Mouse (Mus musculus) hindbrain, embryonic 11.5 days (tissue): ENCODE results near the gene Rab3d. TPM values are rescaled to one million over a fixed set of nuclear protein-coding genes. Genes with fewer than 3 reads are reported as not detected.
A peak's percentile ranks its signal among the peaks of the same experiment; 100 is the strongest.

Experiments used
- ATAC-seq: fragments of 200-750 bp; cut with Nextera tagmentation; 2 replicates; pipeline ENCODE4 v1.8.0; 2017; ENCODE audit warnings: mild to moderate bottlenecking, moderate TSS enrichment, moderate library complexity; ENCODE audit not compliant: low FRiP score
- DNase-seq: peaks from one replicate; pipeline ENCODE4 v3.0.0-alpha.2; 2015; ENCODE audit warnings: low spot score
- H3K27ac ChIP-seq: fragments of 300-500 bp; sonication (generic); 2 replicates; pipeline ENCODE4 v1.5.1; 2014; ENCODE audit warnings: mild to moderate bottlenecking, low read depth, low read length
- H3K27me3 ChIP-seq: fragments of 300-500 bp; sonication (generic); 2 replicates; pipeline ENCODE4 v1.6.1; 2014; ENCODE audit warnings: mild to moderate bottlenecking, low read length, moderate library complexity, mixed read lengths; ENCODE audit not compliant: control insufficient read depth, insufficient read depth
- H3K36me3 ChIP-seq: fragments of 300-500 bp; sonication (generic); 2 replicates; pipeline ENCODE4 v1.6.1; 2014; ENCODE audit warnings: mild to moderate bottlenecking, low read length, moderate library complexity, mixed read lengths; ENCODE audit not compliant: control insufficient read depth, insufficient read depth
- H3K4me1 ChIP-seq: fragments of 300-500 bp; sonication (generic); replicated peaks from 2 replicates; pipeline ENCODE4 v1.6.1; 2014; ENCODE audit warnings: low read length, mixed read lengths; ENCODE audit not compliant: control insufficient read depth, insufficient read depth
- H3K4me2 ChIP-seq: fragments of 300-500 bp; sonication (generic); replicated peaks from 2 replicates; pipeline ENCODE4 v1.6.1; 2014; ENCODE audit warnings: mild to moderate bottlenecking, low read depth, low read length
- H3K4me3 ChIP-seq: fragments of 300-500 bp; sonication (generic); 2 replicates; pipeline ENCODE4 v1.5.1; 2014; ENCODE audit warnings: low read depth, low read length
- H3K9ac ChIP-seq: fragments of 300-500 bp; sonication (generic); 2 replicates; pipeline ENCODE4 v1.6.1; 2014; ENCODE audit warnings: low read depth, low read length
- H3K9me3 ChIP-seq: fragments of 300-500 bp; sonication (generic); 2 replicates; pipeline ENCODE4 v1.6.1; 2016; ENCODE audit warnings: low read length; ENCODE audit not compliant: control insufficient read depth
- WGBS: fragments of 180-500 bp; shearing (Covaris S2); extraction: QIAGEN DNeasy Blood & Tissue Kit; methylation state at CpG from one replicate; pipeline ENCODE4 v1.1.7; 2014; 5-methylcytosine and 5-hydroxymethylcytosine counted together
- polyA plus RNA-seq: library from polyadenylated mRNA; unstranded; fragments of >200 nt; fragmentation: Nextera tagmentation; extraction: Ambion mirVana; gene quantifications from 2 replicates; pipeline ENCODE4 v1.2.1, GENCODE M21; 2014

Gene Rab3d
- polyA plus RNA-seq, 1 experiment from 2014 or later = 8.6 TPM

DNA sequence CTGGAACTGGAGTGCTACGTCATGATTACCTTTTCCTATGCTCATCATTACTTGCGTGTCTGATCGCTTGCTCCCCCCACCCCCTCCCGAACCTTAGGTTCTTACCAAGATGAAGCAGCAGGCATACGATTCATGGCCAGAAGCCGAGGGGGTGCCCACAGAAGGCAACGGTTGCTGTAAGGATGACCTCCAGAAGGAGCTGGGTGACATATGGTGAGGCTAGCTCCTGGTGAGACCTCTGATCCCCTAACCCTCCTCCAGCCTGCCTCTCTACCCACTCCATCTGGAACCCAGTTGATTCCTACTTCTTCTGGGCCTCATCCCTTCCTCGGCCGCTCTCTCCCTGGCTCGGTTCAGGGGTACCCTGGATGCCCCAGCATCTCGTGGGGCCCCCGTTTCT, 16.0 kb upstream of the Rab3d start:
- DNase-seq = no peak

DNA sequence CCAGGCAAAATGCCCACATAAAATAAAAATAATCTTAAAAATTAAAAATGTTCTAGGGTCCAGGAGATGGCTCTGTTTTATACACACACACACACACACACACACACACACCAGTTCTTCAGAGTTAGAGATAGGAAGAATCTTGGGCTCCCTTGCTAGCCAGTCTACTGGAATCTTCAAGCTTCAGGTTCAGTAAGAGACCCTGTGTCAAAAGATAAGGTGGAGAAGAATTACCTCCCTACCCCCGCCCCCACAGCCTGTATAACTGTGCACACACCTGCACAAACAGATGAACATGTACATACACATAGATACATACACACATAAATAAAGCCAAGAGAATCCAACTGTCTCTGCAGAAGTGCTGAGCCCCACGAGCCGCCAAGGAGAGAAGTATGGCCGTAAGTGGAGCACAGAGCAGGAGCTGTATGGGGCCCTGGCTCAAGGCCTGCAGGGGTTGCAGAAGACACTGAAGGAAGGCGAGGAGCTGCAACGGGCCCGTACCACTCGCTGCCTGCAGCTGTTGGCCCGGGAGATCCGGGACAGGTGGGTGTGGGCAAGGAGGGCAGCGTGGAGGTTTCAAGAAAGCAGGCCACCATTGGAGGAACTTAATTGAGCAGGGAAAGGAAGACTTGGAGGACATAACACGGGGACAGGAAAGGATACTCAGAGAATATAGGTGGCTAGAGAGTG, 14.6 kb upstream of the Rab3d start:
- Histone ChIP-seq H3K9me3 (no peaks in the 10 kb centered on the region), H3K27ac (no peak overlapping the region), H3K9ac (no peak overlapping the region), H3K4me3 (no peak overlapping the region), H3K4me1 (no peaks in the 10 kb centered on the region), H3K27me3 (no peaks in the 10 kb centered on the region), H3K36me3 (no peaks in the 10 kb centered on the region), H3K4me2 (no peak overlapping the region)
- ATAC-seq (no peak), DNase-seq (no peak)
- WGBS = 53% methylated on average over 12 of the region's 12 CpGs

More for the DNA sequence above, 16.0 kb upstream of the Rab3d start:
- H3K27ac ChIP-seq = no peak overlapping the region
- H3K4me2 ChIP-seq = no peak overlapping the region
- no peaks in the 10 kb centered on the region for H3K4me1 ChIP-seq
- H3K9ac ChIP-seq = no peak overlapping the region
- no peak for ATAC-seq
- no peaks in the 10 kb centered on the region for H3K9me3 ChIP-seq
- no peak overlapping the region for H3K4me3 ChIP-seq
- no peaks in the 10 kb centered on the region for H3K27me3 ChIP-seq
- H3K36me3 ChIP-seq = no peaks in the 10 kb centered on the region
- WGBS = 84% methylated on average over 12 of the region's 12 CpGs

- Histone ChIP-seq H3K9ac (no peak overlapping the region), H3K4me2 (no peak overlapping the region), H3K4me3 (no peak overlapping the region), H3K36me3 (no peaks in the 10 kb centered on the region), H3K27me3 (no peaks in the 10 kb centered on the region), H3K4me1 (no peaks in the 10 kb centered on the region), H3K9me3 (no peaks in the 10 kb centered on the region), H3K27ac (no peak overlapping the region)
- no peak for DNase-seq
- ATAC-seq = no peak
- 64% methylated on average over 2 of the region's 2 CpGs for WGBS
Measured at GRCm38 (mm10) chr9:21932006-21932405, 14.0 kb upstream of the Rab3d start.

DNA sequence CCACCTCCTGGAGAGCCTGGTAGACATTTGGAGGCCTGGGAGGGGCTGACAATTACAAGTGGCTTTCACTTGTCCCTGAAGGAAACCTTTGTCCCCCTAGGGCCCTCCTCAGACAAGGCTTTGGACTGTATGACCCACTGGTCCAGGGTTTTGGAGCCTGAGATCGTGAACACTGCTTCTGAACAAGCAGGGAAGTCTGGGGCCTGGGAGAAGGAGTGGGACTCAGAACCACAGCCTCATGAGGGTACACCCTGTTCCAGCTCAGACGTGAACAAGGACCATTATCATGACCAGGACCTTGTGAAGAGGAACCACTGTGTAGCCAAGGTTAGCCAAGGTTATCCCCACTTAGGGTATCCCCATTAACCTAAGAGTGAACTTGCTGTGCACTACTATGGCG, 11.2 kb upstream of the Rab3d start:
- Histone ChIP-seq H3K9me3 (no peaks in the 10 kb centered on the region), H3K4me1 (peaks cover 4% of the 10 kb centered on the region; the same call in 1 of the 2 replicates), H3K27me3 (no peaks in the 10 kb centered on the region), H3K27ac (no peak overlapping the region), H3K4me2 (no peak overlapping the region), H3K4me3 (no peak overlapping the region), H3K9ac (no peak overlapping the region), H3K36me3 (no peaks in the 10 kb centered on the region)
- no peak for DNase-seq
- WGBS = 79% methylated on average over 3 of the region's 3 CpGs
- no peak for ATAC-seq

GRCm38 (mm10) chr9:21927208-21927753, 9.3 kb upstream of the Rab3d start, which contains the start of the genes Ccdc159 and Tmem205:
Ccdc159 (plus strand) TSS chr9:21927471.
Tmem205 (minus strand) TSS chr9:21927556.
- DNase-seq (peak; percentile 96), ATAC-seq (peak; percentile 99)
- Histone ChIP-seq H3K4me3 (peak within 1 kb of the TSS; percentile 47), H3K36me3 (no peaks in the 10 kb centered on the region), H3K4me2 (peak within 1 kb of the TSS; percentile 71), H3K27me3 (no peaks in the 10 kb centered on the region), H3K27ac (no peak within 1 kb of the TSS), H3K9me3 (no peaks in the 10 kb centered on the region), H3K4me1 (peaks cover 4% of the 10 kb centered on the region; the same call in 1 of the 2 replicates), H3K9ac (peak within 1 kb of the TSS; percentile 70)
- 1% methylated on average over 28 of the region's 28 CpGs for WGBS

DNA sequence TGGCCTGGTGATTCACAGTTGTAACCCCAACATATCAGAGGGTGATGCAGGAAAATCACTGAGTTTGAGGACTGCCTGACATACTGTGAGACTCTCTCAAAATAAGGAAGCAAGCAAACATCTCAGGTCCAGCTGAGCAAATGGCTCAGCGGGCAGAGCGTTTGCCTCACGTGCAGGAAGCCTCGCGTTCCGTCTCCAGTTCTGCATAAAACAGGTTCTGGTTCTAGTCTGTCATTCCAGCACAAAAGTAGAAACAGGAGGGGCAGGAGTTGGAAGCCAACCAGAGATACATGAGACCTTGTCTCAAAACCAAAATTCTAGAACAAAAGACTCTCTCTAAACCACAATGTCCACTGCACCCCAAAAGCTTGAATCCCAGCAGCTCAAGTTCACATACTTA, 8.8 kb upstream of the Rab3d start:
- H3K27me3 ChIP-seq = no peaks in the 10 kb centered on the region
- H3K27ac ChIP-seq = no peak overlapping the region
- H3K4me2 ChIP-seq = peak overlapping the region; percentile 71
- peak overlapping the region; percentile 70 for H3K9ac ChIP-seq
- H3K36me3 ChIP-seq = no peaks in the 10 kb centered on the region
- WGBS = 4% methylated on average over 6 of the region's 6 CpGs
- ATAC-seq = 0 out of 2 replicates have a peak, but pooled peaks have one; percentile 1
- peaks cover 4% of the 10 kb centered on the region; the same call in 1 of the 2 replicates for H3K4me1 ChIP-seq
- no peaks in the 10 kb centered on the region for H3K9me3 ChIP-seq
- no peak for DNase-seq
- H3K4me3 ChIP-seq = peak overlapping the region; percentile 47

GRCm38 (mm10) chr9:21926155-21926554, 8.2 kb upstream of the Rab3d start:
- H3K36me3 ChIP-seq = no peaks in the 10 kb centered on the region
- H3K4me2 ChIP-seq = peak overlapping the region; percentile 71; the same call in 1 of the 2 replicates
- peaks cover 4% of the 10 kb centered on the region; the same call in 1 of the 2 replicates for H3K4me1 ChIP-seq
- no peak overlapping the region for H3K27ac ChIP-seq
- H3K4me3 ChIP-seq = no peak overlapping the region
- WGBS = 86% methylated on average over 6 of the region's 6 CpGs
- no peaks in the 10 kb centered on the region for H3K9me3 ChIP-seq
- no peak overlapping the region for H3K9ac ChIP-seq
- no peaks in the 10 kb centered on the region for H3K27me3 ChIP-seq
- ATAC-seq = no peak
- no peak for DNase-seq

GRCm38 (mm10) chr9:21925506-21925905, 7.5 kb upstream of the Rab3d start:
- peaks cover 4% of the 10 kb centered on the region; the same call in 1 of the 2 replicates for H3K4me1 ChIP-seq
- no peaks in the 10 kb centered on the region for H3K9me3 ChIP-seq
- no peak overlapping the region for H3K4me2 ChIP-seq
- 88% methylated on average over 1 of the region's 1 CpGs for WGBS
- H3K4me3 ChIP-seq = no peak overlapping the region
- no peak overlapping the region for H3K9ac ChIP-seq
- H3K36me3 ChIP-seq = no peaks in the 10 kb centered on the region
- no peak overlapping the region for H3K27ac ChIP-seq
- H3K27me3 ChIP-seq = no peaks in the 10 kb centered on the region
- DNase-seq = no peak
- no peak for ATAC-seq

- H3K9ac ChIP-seq = no peak overlapping the region
- H3K4me1 ChIP-seq = peaks cover 4% of the 10 kb centered on the region; the same call in 1 of the 2 replicates
- no peak overlapping the region for H3K4me2 ChIP-seq
- DNase-seq = no peak
- H3K9me3 ChIP-seq = no peaks in the 10 kb centered on the region
- H3K4me3 ChIP-seq = no peak overlapping the region
- H3K36me3 ChIP-seq = no peaks in the 10 kb centered on the region
- no peaks in the 10 kb centered on the region for H3K27me3 ChIP-seq
- ATAC-seq = no peak
- WGBS = 87% methylated on average over 3 of the region's 3 CpGs
- H3K27ac ChIP-seq = no peak overlapping the region
Measured at GRCm38 (mm10) chr9:21925034-21925433, 7.0 kb upstream of the Rab3d start.
